Mouse (Mus musculus): Measurements from ENCODE around the gene Hcrt. TPM values are rescaled to one million over a fixed set of nuclear protein-coding genes. Genes with fewer than 3 reads are reported as not detected.

Hcrt gene
- total RNA-seq, 2 experiments from 2014 or later: not detected

GRCm38 (mm10) chr11:100767871-100768270, 5.1 kb upstream of the Hcrt start:
- DNase-seq (ENCODE audit: low spot score): no peak

DNA sequence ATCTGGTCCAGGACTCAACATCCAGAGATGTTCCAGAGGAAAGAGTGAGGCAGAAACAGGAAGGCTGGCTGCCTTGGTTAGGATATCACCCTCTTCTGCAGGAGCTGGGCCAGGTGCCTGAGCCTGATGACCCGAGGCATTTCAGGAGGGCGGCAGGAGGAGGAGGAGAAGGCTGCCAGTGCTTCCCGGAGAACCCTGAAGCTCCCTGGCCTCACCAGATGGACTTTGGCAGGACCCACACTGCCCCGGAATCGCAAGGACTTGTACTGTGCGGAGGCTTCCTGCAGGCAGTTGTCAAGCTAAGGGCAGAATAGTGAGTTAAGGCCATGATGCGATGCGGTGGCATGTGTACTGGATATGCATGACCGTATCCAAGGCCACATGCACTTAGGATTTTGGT, 4.0 kb upstream of the Hcrt start:
- no peak for DNase-seq (ENCODE audit: low spot score)

DNA sequence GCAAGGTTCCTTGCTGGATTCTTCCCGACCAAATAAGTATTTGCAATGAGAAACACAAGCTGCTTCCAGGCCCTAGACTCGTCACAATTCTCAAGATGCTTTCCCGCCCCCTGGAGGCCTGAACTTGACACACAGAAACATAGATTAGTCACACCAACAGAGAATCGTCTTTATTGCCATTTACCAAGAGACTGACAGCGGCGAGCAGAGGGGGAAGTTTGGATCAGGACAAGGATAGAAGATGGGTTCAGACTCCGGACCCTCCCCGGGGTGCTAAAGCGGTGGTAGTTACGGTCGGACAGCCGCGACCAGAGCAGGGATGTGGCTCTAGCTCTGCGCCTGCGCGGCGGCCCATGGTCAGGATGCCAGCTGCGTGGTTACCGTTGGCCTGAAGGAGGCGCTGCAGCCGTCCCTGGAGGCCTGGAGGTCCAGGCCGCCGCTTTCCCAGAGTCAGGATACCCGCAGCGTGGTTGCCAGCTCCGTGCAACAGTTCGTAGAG, 1.1 kb downstream of the Hcrt start:
- peak; percentile 91 for DNase-seq (ENCODE audit: low spot score)

DNA sequence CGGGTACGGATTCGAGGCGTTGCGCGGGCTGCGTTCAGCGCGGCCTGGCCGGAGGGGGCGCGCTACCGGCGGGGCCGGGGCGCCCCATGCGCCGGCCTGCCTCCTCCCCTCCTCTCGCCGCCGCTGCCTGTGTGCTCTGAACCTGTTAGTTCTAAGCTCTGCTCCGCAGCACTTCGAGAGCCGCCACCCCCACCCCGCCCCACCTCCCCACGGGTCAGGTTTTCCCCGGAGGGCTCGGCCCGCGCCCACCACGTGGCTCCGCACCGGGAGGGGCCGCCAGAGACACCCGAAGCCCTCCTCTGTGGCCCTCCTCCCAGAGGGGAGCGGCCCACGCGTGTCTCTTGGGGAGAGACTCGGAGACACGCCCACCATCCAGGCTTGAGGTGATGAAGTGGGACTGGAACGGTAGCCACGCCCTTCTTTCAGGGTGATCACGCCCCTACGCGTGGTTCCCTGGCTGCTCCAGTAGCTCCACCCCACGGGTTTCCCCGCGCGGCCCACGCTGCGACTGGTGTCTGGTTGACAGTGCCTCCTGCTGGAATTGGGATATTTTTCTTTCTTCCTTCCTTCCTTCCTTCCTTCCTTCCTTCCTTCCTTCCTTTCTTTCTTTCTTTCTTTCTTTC, 3.0 kb downstream of the Hcrt start, which contains the start of gene Kcnh4:
Gene Kcnh4 (minus strand): TSS at position 332 of the 623 bp plus-strand sequence.
- no peak for DNase-seq (ENCODE audit: low spot score)

DNA sequence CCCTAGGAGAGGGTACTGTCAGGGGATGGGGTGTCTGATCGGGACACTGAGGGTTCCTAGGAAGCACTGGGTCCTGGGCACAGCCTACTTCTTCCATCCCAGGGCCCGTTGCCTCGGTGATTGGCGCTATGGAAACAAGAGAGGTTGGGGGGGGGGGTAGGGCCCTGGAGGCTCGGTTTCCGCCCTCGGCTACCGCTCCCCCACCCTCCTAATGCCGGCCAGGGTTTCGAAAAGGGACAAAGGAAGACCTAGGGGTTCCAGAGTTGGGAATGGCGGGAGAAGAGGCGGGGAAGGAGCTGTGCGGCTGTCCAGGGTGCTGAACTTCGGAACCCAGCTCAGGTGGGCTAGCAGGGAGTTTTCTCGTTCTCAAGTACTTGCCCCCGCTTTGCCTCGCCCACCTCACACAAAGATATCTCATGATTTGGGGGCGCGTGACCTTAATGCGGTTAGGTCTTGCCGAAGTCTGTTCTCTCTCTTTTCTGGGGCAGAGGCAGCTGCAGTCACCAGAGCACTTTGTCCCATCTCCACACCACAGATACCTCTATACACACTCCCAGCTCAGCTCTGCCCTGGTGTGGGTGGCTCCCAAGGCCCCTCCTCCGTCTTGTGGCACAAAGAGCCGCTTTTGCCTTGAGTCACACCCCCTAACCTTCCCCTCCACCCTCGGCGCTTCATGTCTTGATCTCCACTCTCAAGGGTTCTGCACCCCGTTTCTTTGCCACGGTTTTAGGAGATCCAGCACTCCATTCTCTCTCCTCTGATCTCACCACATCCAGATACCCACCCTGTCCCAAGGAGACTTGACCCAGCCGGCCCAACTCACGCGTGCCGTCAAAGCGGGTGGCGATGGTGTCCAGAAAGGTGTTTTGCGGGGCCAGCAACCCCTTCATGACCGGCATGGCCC, 3.8 kb downstream of the Hcrt start:
- DNase-seq (ENCODE audit: low spot score): no peak

DNA sequence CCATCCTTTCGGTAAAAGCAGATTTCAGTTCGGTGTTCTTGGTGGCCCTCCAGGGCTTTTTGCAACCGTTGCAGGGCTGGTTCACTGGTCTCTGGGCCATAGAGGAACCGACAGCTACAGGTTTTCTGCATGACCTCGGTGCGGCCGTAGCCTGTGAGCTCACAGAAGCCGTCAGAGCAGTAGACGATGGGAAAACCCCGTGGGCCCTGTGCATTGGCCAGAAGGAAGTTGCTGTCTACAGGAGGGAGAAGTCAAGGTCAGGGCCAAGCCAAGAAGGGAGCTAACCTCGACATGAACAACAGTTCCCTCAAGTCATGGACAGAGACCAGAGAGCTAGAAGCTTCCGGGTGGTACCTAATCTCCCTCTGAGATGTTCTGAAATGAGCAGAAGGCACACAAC, 5.2 kb downstream of the Hcrt start:
- DNase-seq (ENCODE audit: low spot score): no peak

DNA sequence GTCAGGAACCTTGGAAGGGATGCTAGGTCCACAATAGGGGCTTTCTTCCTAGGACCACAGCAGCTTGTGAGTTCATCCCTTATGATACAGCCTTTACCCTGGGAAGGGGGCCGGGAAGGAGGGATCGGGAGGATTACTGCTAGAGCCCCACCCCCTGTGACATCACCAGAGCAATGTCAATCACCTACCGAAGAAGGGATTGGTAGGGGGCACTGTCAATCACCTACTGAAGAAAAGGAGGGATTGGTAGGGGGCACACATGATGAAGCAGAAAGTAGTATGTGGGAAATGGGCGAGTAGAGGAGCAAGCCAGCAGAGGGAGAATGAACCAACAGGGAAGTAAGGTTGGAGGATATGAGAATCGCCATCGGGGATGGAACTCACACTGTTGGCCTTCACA, 6.3 kb downstream of the Hcrt start:
- DNase-seq (ENCODE audit: low spot score): no peak

DNA sequence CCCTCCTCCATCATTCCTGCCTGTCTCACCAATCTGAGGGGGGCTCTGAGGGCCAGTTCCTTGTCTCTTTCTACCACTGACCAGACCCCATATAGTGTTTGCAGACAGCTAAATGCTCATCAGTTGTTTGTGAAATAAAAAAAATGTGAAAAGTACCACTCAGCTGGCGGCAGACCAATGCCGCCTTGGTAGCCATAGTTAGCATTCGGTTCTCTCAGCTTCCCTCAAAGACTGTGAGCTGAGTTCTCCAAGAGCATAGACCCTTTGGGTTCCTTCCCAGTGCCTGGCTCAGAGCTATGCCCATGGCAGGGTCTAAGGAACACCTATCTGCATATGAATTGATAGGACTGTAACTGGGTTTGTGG, 8.1 kb downstream of the Hcrt start:
- DNase-seq (ENCODE audit: low spot score): no peak

GRCm38 (mm10) chr11:100754021-100754692, 8.6 kb downstream of the Hcrt start:
- DNase-seq (ENCODE audit: low spot score): no peak

GRCm38 (mm10) chr11:100752294-100752693, 10.4 kb downstream of the Hcrt start:
- no peak for DNase-seq (ENCODE audit: low spot score)

- DNase-seq (ENCODE audit: low spot score): no peak
Measured at GRCm38 (mm10) chr11:100750127-100750526, 12.6 kb downstream of the Hcrt start.

GRCm38 (mm10) chr11:100749469-100749868, 13.3 kb downstream of the Hcrt start:
- DNase-seq (ENCODE audit: low spot score): no peak

DNA sequence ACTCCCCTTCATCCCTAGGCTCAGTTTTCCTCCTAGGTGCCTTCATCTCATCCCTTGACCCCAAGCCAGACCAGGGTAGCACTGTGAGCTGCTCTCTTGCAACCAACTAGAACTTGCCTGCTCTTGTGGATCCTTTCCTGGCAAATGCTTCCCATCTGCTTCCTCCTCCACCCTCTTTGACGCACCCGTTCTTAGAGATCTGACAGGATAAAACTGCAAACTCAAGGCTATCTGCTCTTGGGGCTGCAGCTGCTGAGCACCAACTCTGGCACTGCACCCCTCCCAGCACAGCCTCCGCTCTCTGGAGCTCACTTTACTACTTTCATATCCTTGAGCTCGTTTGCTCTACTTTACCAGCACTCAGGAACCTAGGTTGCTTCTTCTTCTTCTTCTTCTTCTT, 14.1 kb downstream of the Hcrt start:
- DNase-seq (ENCODE audit: low spot score): no peak

DNA sequence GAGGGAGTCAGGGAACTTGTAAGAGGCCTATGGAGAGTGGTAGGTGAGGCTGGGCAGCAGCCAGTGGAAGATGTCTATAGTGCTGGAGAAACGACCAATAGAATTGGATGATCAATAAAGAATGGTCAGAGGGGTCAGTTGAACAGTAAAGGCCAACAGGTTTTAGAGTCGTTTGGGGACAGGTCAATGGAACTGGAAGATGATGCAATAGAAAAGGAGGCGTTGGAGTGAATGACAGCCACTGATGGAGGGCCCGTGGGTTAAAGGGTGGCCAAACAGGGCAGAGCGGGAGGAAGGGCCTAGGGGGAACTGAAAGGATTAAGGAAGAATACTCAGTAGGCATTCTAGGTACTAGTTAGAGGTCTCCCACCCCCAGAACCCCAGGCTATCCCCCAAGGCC, 15.6 kb downstream of the Hcrt start:
- no peak for DNase-seq (ENCODE audit: low spot score)

- DNase-seq (ENCODE audit: low spot score): no peak
Measured at GRCm38 (mm10) chr11:100746546-100746945, 16.2 kb downstream of the Hcrt start.

DNA sequence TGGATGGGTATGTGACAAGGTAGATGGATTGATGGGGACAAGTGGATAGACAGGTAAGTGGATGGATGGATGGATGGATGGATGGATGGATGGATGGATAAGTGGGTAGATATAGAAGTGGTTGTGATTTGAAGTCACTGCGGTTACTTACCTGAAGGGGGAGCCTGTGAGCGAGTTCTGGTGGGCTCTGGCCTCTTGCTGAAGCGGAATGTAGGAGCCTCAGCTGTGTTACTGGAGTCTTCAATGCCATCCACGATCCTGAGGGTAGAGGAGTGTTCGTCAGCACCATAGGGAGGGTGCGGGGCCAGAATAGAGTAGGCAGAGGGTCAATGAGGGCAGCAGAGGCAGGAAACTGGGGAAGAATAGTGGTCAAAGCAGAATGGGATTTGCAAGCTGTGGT, 17.6 kb downstream of the Hcrt start:
- DNase-seq (ENCODE audit: low spot score): peak; percentile 48

DNA sequence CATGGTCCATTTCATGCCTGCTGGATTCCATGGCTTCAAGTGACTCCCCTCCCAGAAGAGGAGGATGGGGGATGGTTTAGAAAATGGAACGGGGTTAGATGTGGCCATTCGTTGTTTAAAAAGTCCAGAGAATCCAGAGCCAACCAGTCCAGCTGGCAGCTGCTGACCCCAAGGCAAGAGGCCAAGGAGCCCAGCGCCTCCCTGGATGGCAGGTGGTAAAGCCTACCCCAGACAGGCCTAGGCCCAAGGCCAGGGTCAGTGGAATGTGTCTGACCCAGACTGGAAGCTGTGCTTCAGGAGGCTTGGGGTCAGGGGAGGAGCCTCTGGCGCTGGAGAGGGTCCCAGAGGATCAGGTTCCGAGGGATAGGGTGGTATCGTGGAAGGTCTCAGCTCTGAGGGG, 21.4 kb downstream of the Hcrt start:
- peak; percentile 63 for DNase-seq (ENCODE audit: low spot score)

GRCm38 (mm10) chr11:100738749-100739148, 24.0 kb downstream of the Hcrt start:
- no peak for DNase-seq (ENCODE audit: low spot score)

GRCm38 (mm10) chr11:100738066-100738604, 24.6 kb downstream of the Hcrt start, which contains the start of gene Rab5c:
Gene Rab5c (minus strand): TSS chr11:100738215.
- DNase-seq (ENCODE audit: low spot score): peak; percentile 99

DNA sequence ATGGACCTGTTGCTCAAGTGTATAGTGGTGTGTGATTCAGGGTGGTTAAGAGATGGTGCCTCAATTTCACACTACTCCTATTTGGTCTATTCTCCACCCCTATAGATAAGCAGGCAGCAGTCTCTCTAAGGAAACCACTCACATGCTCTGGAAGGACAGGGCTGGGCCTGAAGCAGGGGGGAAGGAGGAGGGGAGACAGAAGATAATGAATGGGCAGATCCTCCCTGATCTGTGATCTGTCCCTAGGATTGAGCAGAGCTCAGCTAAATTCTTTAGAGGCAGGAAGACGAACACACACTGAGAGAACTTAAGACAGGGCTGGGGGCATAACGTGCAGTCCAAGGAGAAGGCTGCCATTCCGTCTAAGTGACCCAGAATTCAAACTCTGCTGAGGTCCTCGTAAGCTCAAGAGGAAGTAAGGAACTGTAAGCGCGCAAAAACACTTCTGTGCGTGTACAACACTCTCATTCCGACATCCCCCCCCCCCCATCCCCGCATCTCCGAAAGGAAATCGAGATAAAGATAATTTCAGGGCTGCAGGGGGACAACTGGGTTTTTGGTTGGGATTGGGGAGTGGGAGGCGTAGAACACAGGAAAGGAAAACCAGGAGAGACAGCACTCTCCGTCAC, 25.5 kb downstream of the Hcrt start:
- no peak for DNase-seq (ENCODE audit: low spot score)

DNA sequence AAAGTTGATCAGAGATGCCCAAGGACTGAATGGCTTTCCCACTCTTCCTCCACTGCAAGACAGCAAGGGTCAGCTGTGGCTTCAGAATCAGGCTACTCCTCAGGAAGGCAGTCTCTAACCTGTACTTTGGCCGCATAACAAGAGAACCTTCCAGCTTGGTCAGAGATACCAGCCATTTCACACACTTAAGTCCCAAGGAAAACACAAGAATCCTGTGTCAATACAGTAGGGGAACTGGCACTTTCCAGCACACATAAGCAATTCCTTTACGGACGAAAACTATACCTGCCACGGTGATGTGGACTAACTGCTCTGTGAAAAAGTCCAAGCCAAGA, 26.0 kb downstream of the Hcrt start:
- DNase-seq (ENCODE audit: low spot score): no peak

Measured in gastrocnemius, adult 18-20 months (tissue).